Mouse (Mus musculus): ENCODE data around the gene E2f6.

The E2f6 gene

GRCm38 (mm10) chr12:16850431-16851375 lies 39.9 kb downstream of the E2f6 start:
- DNase-seq: peak; percentile 85

GRCm38 (mm10) chr12:16853431-16854165 lies 42.8 kb downstream of the E2f6 start:
- DNase-seq: no peak

GRCm38 (mm10) chr12:16855632-16856305 lies 45.0 kb downstream of the E2f6 start:
- DNase-seq: peak; percentile 92

GRCm38 (mm10) chr12:16856306-16856679 lies 45.5 kb downstream of the E2f6 start:
- DNase-seq: no peak

- no peak for DNase-seq
Observed at GRCm38 (mm10) chr12:16858081-16858480, 47.3 kb downstream of the E2f6 start.

- no peak for DNase-seq
Observed at GRCm38 (mm10) chr12:16859781-16860180, 49.0 kb downstream of the E2f6 start.

GRCm38 (mm10) chr12:16860533-16860932 lies 49.8 kb downstream of the E2f6 start:
- DNase-seq: no peak

GRCm38 (mm10) chr12:16860961-16861360 lies 50.2 kb downstream of the E2f6 start:
- DNase-seq: no peak

- no peak for DNase-seq
Observed at GRCm38 (mm10) chr12:16864477-16864876, 53.7 kb downstream of the E2f6 start.

GRCm38 (mm10) chr12:16865871-16866270 lies 55.1 kb downstream of the E2f6 start:
- DNase-seq: no peak

- no peak for DNase-seq
Observed at GRCm38 (mm10) chr12:16866460-16866859, 55.7 kb downstream of the E2f6 start.

- no peak for DNase-seq
Observed at GRCm38 (mm10) chr12:16867306-16867705, 56.5 kb downstream of the E2f6 start.

- DNase-seq: no peak
Observed at GRCm38 (mm10) chr12:16868618-16869017, 57.9 kb downstream of the E2f6 start.

GRCm38 (mm10) chr12:16869091-16869778 lies 58.5 kb downstream of the E2f6 start:
- DNase-seq: no peak

GRCm38 (mm10) chr12:16869870-16870404 lies 59.2 kb downstream of the E2f6 start:
- no peak for DNase-seq

- DNase-seq: no peak
Observed at GRCm38 (mm10) chr12:16870405-16871068, 59.8 kb downstream of the E2f6 start.

GRCm38 (mm10) chr12:16872006-16872405 lies 61.2 kb downstream of the E2f6 start:
- no peak for DNase-seq

- no peak for DNase-seq
Observed at GRCm38 (mm10) chr12:16872926-16873464, 62.2 kb downstream of the E2f6 start.

GRCm38 (mm10) chr12:16873549-16873948 lies 62.8 kb downstream of the E2f6 start:
- peak; percentile 74 for DNase-seq

GRCm38 (mm10) chr12:16874086-16874485 lies 63.3 kb downstream of the E2f6 start:
- DNase-seq: no peak

- DNase-seq: no peak
Observed at GRCm38 (mm10) chr12:16875269-16875668, 64.5 kb downstream of the E2f6 start.

- DNase-seq: no peak
Observed at GRCm38 (mm10) chr12:16875678-16876077, 64.9 kb downstream of the E2f6 start.

All from layer of hippocampus, adult 9-11 months (tissue).